Mouse (Mus musculus) olfactory bulb, adult 2 months (tissue): ENCODE measurements around the gene Creg2.
"Not testable (repeated sequence)": the region's sequence is repeated elsewhere in the genome, so short reads cannot be mapped to it uniquely, and the experiment has no call there.

ENCODE experiments used
- CTCF ChIP-seq: fragments of 200-500 bp; IDR thresholded peaks from 2 replicates; pipeline ENCODE4 v1.5.1; 2012; ENCODE audit warnings: low read depth, mild to moderate bottlenecking, low read length, moderate library complexity; ENCODE audit not compliant: insufficient read depth
- POLR2A ChIP-seq: fragments of 200-500 bp; IDR thresholded peaks from 2 replicates; pipeline ENCODE4 v1.6.1; 2012; ENCODE audit warnings: mild to moderate bottlenecking, low read depth, low read length, moderate library complexity; ENCODE audit not compliant: insufficient read depth

- not testable (repeated sequence) for TF ChIP-seq CTCF, POLR2A
Measured at GRCm38 (mm10) chr1:39597135-39597534, 54.1 kb downstream of the Creg2 start.
